Mouse (Mus musculus) intestine, embryonic 14.5 days (tissue): ENCODE results near the gene Gm20708. TPM values are rescaled to one million over a fixed set of nuclear protein-coding genes. Genes with fewer than 3 reads are reported as not detected.

Experiments used
- ATAC-seq: fragments of 200-750 bp; cut with Nextera tagmentation; replicated peaks from 2 replicates; pipeline ENCODE4 v1.8.0; 2017; ENCODE audit warnings: low read depth, moderate number of reproducible peaks, moderate TSS enrichment, moderate library complexity; ENCODE audit not compliant: low FRiP score, low TSS enrichment
- DNase-seq: peaks from one replicate; pipeline ENCODE4 v3.0.0-alpha.2; 2018; ENCODE audit warnings: low spot score
- H3K27ac ChIP-seq: fragments of 300-500 bp; sonication (generic); 2 replicates; pipeline ENCODE4 v1.5.1; 2014; ENCODE audit warnings: low read depth, mild to moderate bottlenecking, control low read depth
- H3K27me3 ChIP-seq: fragments of 300-500 bp; sonication (generic); replicated peaks from 2 replicates; pipeline ENCODE4 v1.6.1; 2014; ENCODE audit warnings: low read length, control low read depth; ENCODE audit not compliant: control insufficient read depth, insufficient read depth
- H3K36me3 ChIP-seq: fragments of 300-500 bp; sonication (generic); 2 replicates; pipeline ENCODE4 v1.6.1; 2014; ENCODE audit warnings: low read length, control low read depth; ENCODE audit not compliant: control insufficient read depth, insufficient read depth
- H3K4me1 ChIP-seq: fragments of 300-500 bp; sonication (generic); replicated peaks from 2 replicates; pipeline ENCODE4 v1.6.1; 2014; ENCODE audit warnings: low read length, control low read depth, mixed read lengths; ENCODE audit not compliant: control insufficient read depth, insufficient read depth
- H3K4me2 ChIP-seq: fragments of 300-500 bp; sonication (generic); 2 replicates; pipeline ENCODE4 v1.6.1; 2014; ENCODE audit warnings: low read length
- H3K4me3 ChIP-seq: fragments of 300-500 bp; sonication (generic); 2 replicates; pipeline ENCODE4 v1.5.1; 2014; ENCODE audit warnings: low read depth, low read length, control low read depth, mixed read lengths
- H3K9ac ChIP-seq: fragments of 300-500 bp; sonication (generic); 2 replicates; pipeline ENCODE4 v1.6.1; 2014; ENCODE audit warnings: mild to moderate bottlenecking, low read length
- H3K9me3 ChIP-seq: fragments of 300-500 bp; sonication (generic); 2 replicates; pipeline ENCODE4 v1.6.1; 2016; ENCODE audit warnings: low read length, control low read depth; ENCODE audit not compliant: control insufficient read depth
- WGBS: fragments of 180-500 bp; shearing (Covaris S2); extraction: QIAGEN DNeasy Blood & Tissue Kit; methylation state at CpG from one replicate; pipeline ENCODE4 v1.1.7; 2014; 5-methylcytosine and 5-hydroxymethylcytosine counted together
- polyA plus RNA-seq: library from polyadenylated mRNA; unstranded; fragments of >200 nt; fragmentation: Nextera tagmentation; extraction: Ambion mirVana; gene quantifications from 2 replicates; pipeline ENCODE4 v1.2.1, GENCODE M21; 2014

The Gm20708 gene
- polyA plus RNA-seq, 1 experiment from 2014 or later = not detected

- ATAC-seq = no peak
- H3K9ac ChIP-seq = no peak overlapping the region
- H3K36me3 ChIP-seq = no peaks in the 10 kb centered on the region
- H3K27ac ChIP-seq = peak overlapping the region; percentile 30
- 88% methylated on average over 1 of the region's 1 CpGs for WGBS
- no peak overlapping the region for H3K4me3 ChIP-seq
- H3K27me3 ChIP-seq = no peaks in the 10 kb centered on the region
- H3K4me1 ChIP-seq = peaks cover 29% of the 10 kb centered on the region
- no peak overlapping the region for H3K4me2 ChIP-seq
- no peaks in the 10 kb centered on the region for H3K9me3 ChIP-seq
- DNase-seq = no peak
These were observed 72.7 kb downstream of the Gm20708 start for GRCm38 (mm10) chr11:117882208-117882607.

GRCm38 (mm10) chr11:117886000-117886399, 76.5 kb downstream of the Gm20708 start:
- H3K4me1 ChIP-seq = peaks cover 45% of the 10 kb centered on the region
- H3K27ac ChIP-seq = no peak overlapping the region
- no peak overlapping the region for H3K9ac ChIP-seq
- H3K27me3 ChIP-seq = no peaks in the 10 kb centered on the region
- no peak overlapping the region for H3K4me3 ChIP-seq
- 48% methylated on average over 5 of the region's 5 CpGs for WGBS
- DNase-seq = no peak
- no peaks in the 10 kb centered on the region for H3K9me3 ChIP-seq
- ATAC-seq = no peak
- no peak overlapping the region for H3K4me2 ChIP-seq
- no peaks in the 10 kb centered on the region for H3K36me3 ChIP-seq

- Histone ChIP-seq H3K27me3 (no peaks in the 10 kb centered on the region), H3K4me1 (peaks cover 41% of the 10 kb centered on the region), H3K9ac (no peak overlapping the region), H3K4me2 (peak overlapping the region; percentile 46), H3K36me3 (no peaks in the 10 kb centered on the region), H3K9me3 (no peaks in the 10 kb centered on the region), H3K4me3 (peak overlapping the region; percentile 19), H3K27ac (no peak overlapping the region)
- 27% methylated on average over 20 of the region's 20 CpGs for WGBS
- DNase-seq (no peak), ATAC-seq (no peak)
These were observed 78.8 kb downstream of the Gm20708 start for GRCm38 (mm10) chr11:117888168-117888852.

GRCm38 (mm10) chr11:117888853-117889822, 79.7 kb downstream of the Gm20708 start:
- Histone ChIP-seq H3K27ac (peak overlapping the region; percentile 59; the same call in 1 of the 2 replicates), H3K4me2 (peak overlapping the region; percentile 46), H3K9me3 (no peaks in the 10 kb centered on the region), H3K27me3 (no peaks in the 10 kb centered on the region), H3K36me3 (no peaks in the 10 kb centered on the region), H3K4me1 (peaks cover 41% of the 10 kb centered on the region), H3K4me3 (peak overlapping the region; percentile 19), H3K9ac (peak overlapping the region; percentile 17)
- WGBS = 8% methylated on average over 31 of the region's 33 CpGs
- ATAC-seq = 0 out of 2 replicates have a peak, but pooled peaks have one; percentile 36
- peak; percentile 77 for DNase-seq

Other genes with a start within 250 kb of the Gm20708 start
- 12.6 and 13.8 TPM in 2 replicates for gene Tnrc6c, start 155.4 kb upstream of the Gm20708 start, polyA plus RNA-seq
- 3.8 and 5.2 TPM in 2 replicates for gene Tmc8, start 27.6 kb upstream of the Gm20708 start, polyA plus RNA-seq
- gene Tmc6, start 27.5 kb upstream of the Gm20708 start, polyA plus RNA-seq = 20.7 and 26.1 TPM in 2 replicates
- 0.28 TPM in 2 replicates for gene 6030468B19Rik, start 12.0 kb upstream of the Gm20708 start, polyA plus RNA-seq
- gene Syngr2, start within 50 bp of the Gm20708 start, polyA plus RNA-seq = 145 TPM in 2 replicates
- gene Afmid, start 16.3 kb downstream of the Gm20708 start, polyA plus RNA-seq = 6.6 and 7.0 TPM in 2 replicates
- 159 and 163 TPM in 2 replicates for gene Tk1, start 16.4 kb downstream of the Gm20708 start, polyA plus RNA-seq
- gene Birc5, start 39.6 kb downstream of the Gm20708 start, polyA plus RNA-seq = 337 and 340 TPM in 2 replicates
- not detected in 2 replicates for gene Tmem235, start 51.1 kb downstream of the Gm20708 start, polyA plus RNA-seq
- 4.5 and 5.1 TPM in 2 replicates for gene Tha1, start 63.8 kb downstream of the Gm20708 start, polyA plus RNA-seq
- gene Socs3, start 160.4 kb downstream of the Gm20708 start, polyA plus RNA-seq = 8.1 and 8.7 TPM in 2 replicates
- gene Pgs1, start 176.6 kb downstream of the Gm20708 start, polyA plus RNA-seq = 31.6 and 33.8 TPM in 2 replicates